Mouse (Mus musculus): Measurements from ENCODE around the gene Mrm2. TPM values are rescaled to one million over a fixed set of nuclear protein-coding genes. Genes with fewer than 3 reads are reported as not detected.

Mrm2 gene
- 19.9 and 21.8 TPM in 2 replicates for polyA plus RNA-seq (2015; fragmentation: Nextera tagmentation; extraction: Ambion mirVana)

GRCm38 (mm10) chr5:140331615-140332512, at the start of gene Mrm2:
Gene Mrm2, minus strand, starts transcription at chr5:140331898.

DNA sequence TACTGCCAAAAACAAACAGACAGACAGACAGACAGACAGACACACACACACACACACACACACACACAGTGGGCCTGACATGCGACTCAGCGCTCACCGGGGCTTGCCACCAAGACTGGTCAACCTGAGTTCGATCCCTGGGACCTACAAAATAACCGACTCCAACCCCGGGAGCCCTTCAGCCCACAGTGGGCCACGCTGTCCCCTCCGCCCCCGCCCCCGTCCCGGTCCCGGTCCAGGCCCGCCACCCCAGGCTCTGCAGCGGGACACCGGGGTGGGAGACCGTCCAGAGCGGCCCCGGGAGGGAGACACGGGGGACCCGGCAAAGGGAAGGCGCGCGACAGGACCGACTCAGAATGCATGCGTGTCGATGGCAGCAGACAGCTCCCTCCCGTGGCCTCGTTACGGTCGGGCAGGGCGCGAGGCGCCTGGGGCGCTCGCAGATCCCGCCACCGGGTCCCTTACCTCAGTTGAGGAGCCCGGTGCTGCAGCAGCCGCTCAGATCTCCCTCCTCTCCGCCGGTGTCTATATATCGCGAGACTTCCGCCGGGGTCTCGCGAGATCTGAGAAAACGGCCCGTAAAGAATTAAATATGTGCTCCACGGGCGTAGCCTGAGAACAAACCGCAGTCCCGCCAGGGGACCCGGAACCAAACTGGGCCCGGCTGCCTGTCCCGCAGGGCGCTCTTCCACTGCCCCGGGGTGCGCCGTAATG, 10.5 kb downstream of the Mrm2 start, which contains the start of the genes Mad1l1 and Nudt1:
Mad1l1 (minus strand) TSS at position 511 of the 714 bp plus-strand sequence.
Nudt1 (plus strand) TSS at position 615 of the 714 bp plus-strand sequence.

Other genes with a start within 250 kb of the Mrm2 start
- gene Mad1l1, start 10.3 kb downstream of the Mrm2 start, polyA plus RNA-seq (2015; fragmentation: Nextera tagmentation; extraction: Ambion mirVana), result 25.6 and 28.7 TPM in 2 replicates
- 22.6 and 24.4 TPM in 2 replicates for gene Nudt1, start 10.2 kb downstream of the Mrm2 start, polyA plus RNA-seq (2015; fragmentation: Nextera tagmentation; extraction: Ambion mirVana)
- 32.4 and 33.8 TPM in 2 replicates for gene Snx8, start 57.4 kb upstream of the Mrm2 start, polyA plus RNA-seq (2015; fragmentation: Nextera tagmentation; extraction: Ambion mirVana)
- 74.8 and 75.2 TPM in 2 replicates for gene Eif3b, start 87.4 kb upstream of the Mrm2 start, polyA plus RNA-seq (2015; fragmentation: Nextera tagmentation; extraction: Ambion mirVana)
- gene Gm4869, start 113.7 kb upstream of the Mrm2 start, polyA plus RNA-seq (2015; fragmentation: Nextera tagmentation; extraction: Ambion mirVana), result not detected in 2 replicates
- 28.3 and 30.1 TPM in 2 replicates for gene Chst12, start 173.7 kb upstream of the Mrm2 start, polyA plus RNA-seq (2015; fragmentation: Nextera tagmentation; extraction: Ambion mirVana)
- gene Grifin, start 233.2 kb upstream of the Mrm2 start, polyA plus RNA-seq (2015; fragmentation: Nextera tagmentation; extraction: Ambion mirVana), result not detected in 2 replicates